Mouse (Mus musculus) heart, embryonic 13.5 days (tissue): ENCODE measurements at regions not wholly inside any gene's neighbourhood (a gene's known extent, or its start where the extent isn't known, plus 50 kb on each side); places are given as distances from the start of the nearest gene placed in this dataset.

Experiments
- ATAC-seq: fragments of 200-750 bp; cut with Nextera tagmentation; 2 replicates; pipeline ENCODE4 v1.8.0; 2017; ENCODE audit warnings: moderate TSS enrichment; ENCODE audit not compliant: insufficient number of reproducible peaks, low FRiP score, low TSS enrichment; ENCODE audit errors: extremely low read depth
- H3K27ac ChIP-seq: fragments of 300-500 bp; sonication (generic); replicated peaks from 2 replicates; pipeline ENCODE4 v1.5.1; 2015; ENCODE audit warnings: moderate library complexity, mild to moderate bottlenecking, inconsistent platforms
- H3K27me3 ChIP-seq: fragments of 300-500 bp; sonication (generic); replicated peaks from 2 replicates; pipeline ENCODE4 v1.6.1; 2015; ENCODE audit warnings: mild to moderate bottlenecking, inconsistent platforms
- H3K36me3 ChIP-seq: fragments of 300-500 bp; sonication (generic); 2 replicates; pipeline ENCODE4 v1.6.1; 2015; ENCODE audit warnings: mild to moderate bottlenecking, inconsistent platforms
- H3K4me1 ChIP-seq: fragments of 300-500 bp; sonication (generic); 2 replicates; pipeline ENCODE4 v1.6.1; 2015; ENCODE audit warnings: inconsistent platforms
- H3K4me2 ChIP-seq: fragments of 300-500 bp; sonication (generic); 2 replicates; pipeline ENCODE4 v1.6.1; 2015; ENCODE audit warnings: inconsistent platforms, mild to moderate bottlenecking, moderate library complexity
- H3K4me3 ChIP-seq: fragments of 300-500 bp; sonication (generic); 2 replicates; pipeline ENCODE4 v1.5.1; 2015; ENCODE audit warnings: moderate library complexity, mild to moderate bottlenecking, inconsistent platforms
- H3K9ac ChIP-seq: fragments of 300-500 bp; sonication (generic); 2 replicates; pipeline ENCODE4 v1.6.1; 2015; ENCODE audit warnings: inconsistent platforms, mild to moderate bottlenecking, moderate library complexity
- H3K9me3 ChIP-seq: fragments of 300-500 bp; sonication (generic); 2 replicates; pipeline ENCODE4 v1.6.1; 2016; ENCODE audit warnings: inconsistent platforms
- WGBS: fragments of 180-500 bp; shearing (Covaris S2); methylation state at CpG from one replicate; pipeline ENCODE4 v1.1.7; 2015; ENCODE audit warnings: mixed read lengths; 5-methylcytosine and 5-hydroxymethylcytosine counted together

- Histone ChIP-seq H3K4me3 (no peak overlapping the region), H3K27me3 (no peaks in the 10 kb centered on the region), H3K9me3 (no peaks in the 10 kb centered on the region), H3K36me3 (no peaks in the 10 kb centered on the region), H3K27ac (no peak overlapping the region), H3K9ac (no peak overlapping the region), H3K4me2 (no peak overlapping the region), H3K4me1 (no peaks in the 10 kb centered on the region)
- whole genome bisulfite sequencing: 67% methylated on average over 4 of the region's 4 CpGs
- ATAC-seq: no peak
Measured at GRCm38 (mm10) chr15:56497757-56498156, 979.7 kb downstream of the Slc22a22 start.

GRCm38 (mm10) chr15:56496355-56496754 lies 981.1 kb downstream of the Slc22a22 start:
- no peak overlapping the region for H3K9ac ChIP-seq
- no peaks in the 10 kb centered on the region for H3K27me3 ChIP-seq
- H3K27ac ChIP-seq: no peak overlapping the region
- 84% methylated on average over 2 of the region's 2 CpGs for WGBS
- H3K4me3 ChIP-seq: no peak overlapping the region
- H3K4me2 ChIP-seq: no peak overlapping the region
- no peaks in the 10 kb centered on the region for H3K4me1 ChIP-seq
- no peaks in the 10 kb centered on the region for H3K36me3 ChIP-seq
- no peaks in the 10 kb centered on the region for H3K9me3 ChIP-seq
- no peak for ATAC-seq

- WGBS: 74% methylated on average over 3 of the region's 3 CpGs
- no peaks in the 10 kb centered on the region for H3K4me1 ChIP-seq
- H3K4me2 ChIP-seq: no peak overlapping the region
- H3K4me3 ChIP-seq: no peak overlapping the region
- no peak overlapping the region for H3K9ac ChIP-seq
- no peaks in the 10 kb centered on the region for H3K9me3 ChIP-seq
- H3K27ac ChIP-seq: no peak overlapping the region
- H3K36me3 ChIP-seq: no peaks in the 10 kb centered on the region
- no peak for ATAC-seq
- no peaks in the 10 kb centered on the region for H3K27me3 ChIP-seq
Measured at GRCm38 (mm10) chr15:56485931-56486330, 991.5 kb downstream of the Slc22a22 start.

- Histone ChIP-seq H3K9me3 (no peaks in the 10 kb centered on the region), H3K27ac (no peak overlapping the region), H3K27me3 (no peaks in the 10 kb centered on the region), H3K4me1 (no peaks in the 10 kb centered on the region), H3K4me2 (no peak overlapping the region), H3K36me3 (no peaks in the 10 kb centered on the region), H3K4me3 (no peak overlapping the region), H3K9ac (no peak overlapping the region)
- 71% methylated on average over 3 of the region's 3 CpGs for WGBS
- no peak for ATAC-seq
Measured at GRCm38 (mm10) chr15:56484693-56485092, 992.7 kb downstream of the Slc22a22 start.

GRCm38 (mm10) chr15:56479682-56480081 lies 997.7 kb downstream of the Slc22a22 start:
- Histone ChIP-seq H3K9me3 (no peaks in the 10 kb centered on the region), H3K27ac (no peak overlapping the region), H3K27me3 (no peaks in the 10 kb centered on the region), H3K4me2 (no peak overlapping the region), H3K4me1 (no peaks in the 10 kb centered on the region), H3K36me3 (no peaks in the 10 kb centered on the region), H3K9ac (no peak overlapping the region), H3K4me3 (no peak overlapping the region)
- ATAC-seq: no peak

- no peak overlapping the region for H3K27ac ChIP-seq
- no peak overlapping the region for H3K4me3 ChIP-seq
- WGBS: 74% methylated on average over 3 of the region's 3 CpGs
- no peaks in the 10 kb centered on the region for H3K4me1 ChIP-seq
- no peak for ATAC-seq
- no peak overlapping the region for H3K9ac ChIP-seq
- no peak overlapping the region for H3K4me2 ChIP-seq
- H3K27me3 ChIP-seq: no peaks in the 10 kb centered on the region
- H3K36me3 ChIP-seq: no peaks in the 10 kb centered on the region
- no peaks in the 10 kb centered on the region for H3K9me3 ChIP-seq
Measured at GRCm38 (mm10) chr15:56479015-56479414, 998.4 kb downstream of the Slc22a22 start.

- 70% methylated on average over 1 of the region's 1 CpGs for WGBS
- no peak overlapping the region for H3K9ac ChIP-seq
- H3K4me3 ChIP-seq: no peak overlapping the region
- H3K4me2 ChIP-seq: no peak overlapping the region
- H3K36me3 ChIP-seq: no peaks in the 10 kb centered on the region
- no peaks in the 10 kb centered on the region for H3K4me1 ChIP-seq
- no peaks in the 10 kb centered on the region for H3K27me3 ChIP-seq
- no peak for ATAC-seq
- no peaks in the 10 kb centered on the region for H3K9me3 ChIP-seq
- no peak overlapping the region for H3K27ac ChIP-seq
Measured at GRCm38 (mm10) chr15:56473679-56474078, 1003.7 kb downstream of the Slc22a22 start.

GRCm38 (mm10) chr15:56451881-56452280 lies 1025.5 kb downstream of the Slc22a22 start:
- Histone ChIP-seq H3K4me3 (no peak overlapping the region), H3K9ac (no peak overlapping the region), H3K4me1 (no peaks in the 10 kb centered on the region), H3K4me2 (no peak overlapping the region), H3K36me3 (no peaks in the 10 kb centered on the region), H3K27me3 (no peaks in the 10 kb centered on the region), H3K27ac (no peak overlapping the region), H3K9me3 (no peaks in the 10 kb centered on the region)
- no peak for ATAC-seq
- WGBS: 62% methylated on average over 4 of the region's 4 CpGs

GRCm38 (mm10) chr15:56448015-56448645 lies 1029.3 kb downstream of the Slc22a22 start:
- Histone ChIP-seq H3K27ac (no peak overlapping the region), H3K36me3 (no peaks in the 10 kb centered on the region), H3K4me1 (no peaks in the 10 kb centered on the region), H3K9me3 (no peaks in the 10 kb centered on the region), H3K4me2 (no peak overlapping the region), H3K27me3 (no peaks in the 10 kb centered on the region), H3K9ac (no peak overlapping the region), H3K4me3 (no peak overlapping the region)
- WGBS: 66% methylated on average over 10 of the region's 10 CpGs
- no peak for ATAC-seq

- WGBS: 66% methylated on average over 4 of the region's 4 CpGs
- Histone ChIP-seq H3K27ac (no peak overlapping the region), H3K9ac (no peak overlapping the region), H3K36me3 (no peaks in the 10 kb centered on the region), H3K4me1 (no peaks in the 10 kb centered on the region), H3K4me2 (no peak overlapping the region), H3K27me3 (no peaks in the 10 kb centered on the region), H3K9me3 (no peaks in the 10 kb centered on the region), H3K4me3 (no peak overlapping the region)
- ATAC-seq: no peak
Measured at GRCm38 (mm10) chr15:56440171-56440570, 1037.3 kb downstream of the Slc22a22 start.

GRCm38 (mm10) chr15:56438370-56438769 lies 1039.1 kb downstream of the Slc22a22 start:
- Histone ChIP-seq H3K9me3 (no peaks in the 10 kb centered on the region), H3K9ac (no peak overlapping the region), H3K36me3 (no peaks in the 10 kb centered on the region), H3K4me3 (no peak overlapping the region), H3K4me2 (no peak overlapping the region), H3K27me3 (no peaks in the 10 kb centered on the region), H3K4me1 (no peaks in the 10 kb centered on the region), H3K27ac (no peak overlapping the region)
- WGBS: 69% methylated on average over 2 of the region's 2 CpGs
- ATAC-seq: no peak

- Histone ChIP-seq H3K9ac (no peak overlapping the region), H3K4me3 (no peak overlapping the region), H3K27ac (no peak overlapping the region), H3K9me3 (no peaks in the 10 kb centered on the region), H3K4me1 (no peaks in the 10 kb centered on the region), H3K36me3 (no peaks in the 10 kb centered on the region), H3K4me2 (no peak overlapping the region), H3K27me3 (no peaks in the 10 kb centered on the region)
- 60% methylated on average over 6 of the region's 6 CpGs for WGBS
- no peak for ATAC-seq
Measured at GRCm38 (mm10) chr15:56436131-56436530, 1041.3 kb downstream of the Slc22a22 start.
